Mouse (Mus musculus): ENCODE measurements around the gene Asic5. TPM values are rescaled to one million over a fixed set of nuclear protein-coding genes. Genes with fewer than 3 reads are reported as not detected.

The Asic5 gene
- polyA plus RNA-seq, 1 experiment from 2014 or later = not detected

GRCm38 (mm10) chr3:81983120-81983895 is 1.2 kb downstream of the Asic5 start:
- Histone ChIP-seq H3K4me3 (ENCODE audit: inconsistent target) (no peak overlapping the region), H3K36me3 (ENCODE audit: inconsistent target) (no peaks in the 10 kb centered on the region), H3K79me2 (ENCODE audit: inconsistent target) (no peaks in the 10 kb centered on the region), H3K27ac (peak overlapping the region; percentile 82)
- 62% methylated on average over 8 of the region's 8 CpGs for WGBS (ENCODE audit: missing documents)

- no peak overlapping the region for H3K4me3 ChIP-seq (ENCODE audit: inconsistent target)
- no peaks in the 10 kb centered on the region for H3K79me2 ChIP-seq (ENCODE audit: inconsistent target)
- no peaks in the 10 kb centered on the region for H3K36me3 ChIP-seq (ENCODE audit: inconsistent target)
- WGBS (ENCODE audit: missing documents) = 89% methylated on average over 1 of the region's 1 CpGs
- no peak overlapping the region for H3K27ac ChIP-seq
Observed at GRCm38 (mm10) chr3:81985100-81985499, 3.0 kb downstream of the Asic5 start.

GRCm38 (mm10) chr3:81986103-81986502 is 4.0 kb downstream of the Asic5 start:
- H3K4me3 ChIP-seq (ENCODE audit: inconsistent target) = no peak overlapping the region
- H3K27ac ChIP-seq = no peak overlapping the region
- no peaks in the 10 kb centered on the region for H3K36me3 ChIP-seq (ENCODE audit: inconsistent target)
- H3K79me2 ChIP-seq (ENCODE audit: inconsistent target) = no peaks in the 10 kb centered on the region
- 92% methylated on average over 2 of the region's 2 CpGs for WGBS (ENCODE audit: missing documents)

- H3K4me3 ChIP-seq (ENCODE audit: inconsistent target) = no peak overlapping the region
- no peak overlapping the region for H3K27ac ChIP-seq
- no peaks in the 10 kb centered on the region for H3K79me2 ChIP-seq (ENCODE audit: inconsistent target)
- H3K36me3 ChIP-seq (ENCODE audit: inconsistent target) = no peaks in the 10 kb centered on the region
- 93% methylated on average over 3 of the region's 3 CpGs for WGBS (ENCODE audit: missing documents)
Observed at GRCm38 (mm10) chr3:81987628-81988027, 5.5 kb downstream of the Asic5 start.

GRCm38 (mm10) chr3:81989692-81990141 is 7.6 kb downstream of the Asic5 start:
- Histone ChIP-seq H3K36me3 (ENCODE audit: inconsistent target) (no peaks in the 10 kb centered on the region), H3K4me3 (ENCODE audit: inconsistent target) (no peak overlapping the region), H3K79me2 (ENCODE audit: inconsistent target) (no peaks in the 10 kb centered on the region), H3K27ac (no peak overlapping the region)
- 34% methylated on average over 2 of the region's 2 CpGs for WGBS (ENCODE audit: missing documents)

- WGBS (ENCODE audit: missing documents) = 91% methylated on average over 3 of the region's 3 CpGs
- no peaks in the 10 kb centered on the region for H3K36me3 ChIP-seq (ENCODE audit: inconsistent target)
- no peak overlapping the region for H3K4me3 ChIP-seq (ENCODE audit: inconsistent target)
- no peak overlapping the region for H3K27ac ChIP-seq
- H3K79me2 ChIP-seq (ENCODE audit: inconsistent target) = no peaks in the 10 kb centered on the region
Observed at GRCm38 (mm10) chr3:81990531-81990930, 8.4 kb downstream of the Asic5 start.

GRCm38 (mm10) chr3:81995371-81995770 is 13.3 kb downstream of the Asic5 start:
- H3K27ac ChIP-seq = no peak overlapping the region

GRCm38 (mm10) chr3:81995988-81996387 is 13.9 kb downstream of the Asic5 start:
- H3K27ac ChIP-seq = no peak overlapping the region
- H3K36me3 ChIP-seq (ENCODE audit: inconsistent target) = no peaks in the 10 kb centered on the region
- 7% methylated on average over 1 of the region's 1 CpGs for WGBS (ENCODE audit: missing documents)
- H3K79me2 ChIP-seq (ENCODE audit: inconsistent target) = no peaks in the 10 kb centered on the region
- no peak overlapping the region for H3K4me3 ChIP-seq (ENCODE audit: inconsistent target)

More at GRCm38 (mm10) chr3:81995371-81995770, 13.3 kb downstream of the Asic5 start:
- 39% methylated on average over 4 of the region's 4 CpGs for WGBS (ENCODE audit: missing documents)
- H3K79me2 ChIP-seq (ENCODE audit: inconsistent target) = no peaks in the 10 kb centered on the region
- H3K4me3 ChIP-seq (ENCODE audit: inconsistent target) = no peak overlapping the region
- H3K36me3 ChIP-seq (ENCODE audit: inconsistent target) = no peaks in the 10 kb centered on the region

- Histone ChIP-seq H3K36me3 (ENCODE audit: inconsistent target) (no peaks in the 10 kb centered on the region), H3K79me2 (ENCODE audit: inconsistent target) (no peaks in the 10 kb centered on the region), H3K4me3 (ENCODE audit: inconsistent target) (no peak overlapping the region), H3K27ac (no peak overlapping the region)
- WGBS (ENCODE audit: missing documents) = 100% methylated on average over 1 of the region's 1 CpGs
Observed at GRCm38 (mm10) chr3:82007002-82007401, 24.9 kb downstream of the Asic5 start.

GRCm38 (mm10) chr3:82014148-82014703 is 32.1 kb downstream of the Asic5 start:
- Histone ChIP-seq H3K36me3 (ENCODE audit: inconsistent target) (no peaks in the 10 kb centered on the region), H3K27ac (no peak overlapping the region), H3K79me2 (ENCODE audit: inconsistent target) (no peaks in the 10 kb centered on the region), H3K4me3 (ENCODE audit: inconsistent target) (no peak overlapping the region)
- 85% methylated on average over 7 of the region's 7 CpGs for WGBS (ENCODE audit: missing documents)

- Histone ChIP-seq H3K4me3 (ENCODE audit: inconsistent target) (no peak overlapping the region), H3K79me2 (ENCODE audit: inconsistent target) (no peaks in the 10 kb centered on the region), H3K27ac (no peak overlapping the region), H3K36me3 (ENCODE audit: inconsistent target) (no peaks in the 10 kb centered on the region)
- 93% methylated on average over 8 of the region's 8 CpGs for WGBS (ENCODE audit: missing documents)
Observed at GRCm38 (mm10) chr3:82022421-82022920, 40.4 kb downstream of the Asic5 start.

GRCm38 (mm10) chr3:82023065-82023464 is 41.0 kb downstream of the Asic5 start:
- H3K36me3 ChIP-seq (ENCODE audit: inconsistent target) = no peaks in the 10 kb centered on the region
- no peak overlapping the region for H3K27ac ChIP-seq
- no peak overlapping the region for H3K4me3 ChIP-seq (ENCODE audit: inconsistent target)
- 91% methylated on average over 3 of the region's 3 CpGs for WGBS (ENCODE audit: missing documents)
- H3K79me2 ChIP-seq (ENCODE audit: inconsistent target) = no peaks in the 10 kb centered on the region

- WGBS (ENCODE audit: missing documents) = 100% methylated on average over 1 of the region's 1 CpGs
- Histone ChIP-seq H3K79me2 (ENCODE audit: inconsistent target) (no peaks in the 10 kb centered on the region), H3K4me3 (ENCODE audit: inconsistent target) (no peak overlapping the region), H3K27ac (no peak overlapping the region), H3K36me3 (ENCODE audit: inconsistent target) (no peaks in the 10 kb centered on the region)
Observed at GRCm38 (mm10) chr3:82027286-82027685, 45.2 kb downstream of the Asic5 start.

- 0% methylated on average over 3 of the region's 3 CpGs for WGBS (ENCODE audit: missing documents)
- no peak overlapping the region for H3K4me3 ChIP-seq (ENCODE audit: inconsistent target)
- H3K36me3 ChIP-seq (ENCODE audit: inconsistent target) = no peaks in the 10 kb centered on the region
- H3K27ac ChIP-seq = no peak overlapping the region
- no peaks in the 10 kb centered on the region for H3K79me2 ChIP-seq (ENCODE audit: inconsistent target)
Observed at GRCm38 (mm10) chr3:82029229-82029628, 47.1 kb downstream of the Asic5 start.

- H3K4me3 ChIP-seq (ENCODE audit: inconsistent target) = no peak overlapping the region
- WGBS (ENCODE audit: missing documents) = 69% methylated on average over 1 of the region's 1 CpGs
- no peak overlapping the region for H3K27ac ChIP-seq
- H3K36me3 ChIP-seq (ENCODE audit: inconsistent target) = no peaks in the 10 kb centered on the region
- H3K79me2 ChIP-seq (ENCODE audit: inconsistent target) = no peaks in the 10 kb centered on the region
Observed at GRCm38 (mm10) chr3:82030008-82030748, 48.1 kb downstream of the Asic5 start.
